Mouse (Mus musculus) liver, adult 2 months (tissue): ENCODE measurements around the gene Gm16223. TPM values are rescaled to one million over a fixed set of nuclear protein-coding genes. Genes with fewer than 3 reads are reported as not detected.

Experiments
- DNase-seq: peaks from one replicate; pipeline ENCODE4 v3.0.0-alpha.2; 2011; ENCODE audit warnings: low read depth, low spot score; ENCODE audit errors: extremely low read depth
- H3K27ac ChIP-seq: fragments of 200-500 bp; replicated peaks from 2 replicates; pipeline ENCODE4 v1.5.1; 2012; ENCODE audit warnings: low read depth, mild to moderate bottlenecking, control low read depth, inconsistent platforms, low read length; ENCODE audit not compliant: insufficient read depth
- H3K27me3 ChIP-seq: fragments of 200-500 bp; 2 replicates; pipeline ENCODE4 v1.6.1; 2012; ENCODE audit warnings: mild to moderate bottlenecking, moderate library complexity, low read length, inconsistent platforms; ENCODE audit not compliant: control insufficient read depth, insufficient read depth
- H3K36me3 ChIP-seq: fragments of 200-500 bp; 2 replicates; pipeline ENCODE4 v1.6.1; 2012; ENCODE audit warnings: low read length, inconsistent platforms; ENCODE audit not compliant: control insufficient read depth, insufficient read depth
- H3K4me1 ChIP-seq: fragments of 200-500 bp; 2 replicates; pipeline ENCODE4 v1.6.1; 2011; ENCODE audit warnings: low read length; ENCODE audit not compliant: control insufficient read depth, insufficient read depth
- H3K4me3 ChIP-seq: fragments of 200-500 bp; 2 replicates; pipeline ENCODE4 v1.5.1; 2011; ENCODE audit warnings: low read depth, mild to moderate bottlenecking, control low read depth, low read length, moderate library complexity; ENCODE audit not compliant: insufficient read depth
- H3K79me2 ChIP-seq: fragments of 200-500 bp; 2 replicates; pipeline ENCODE4 v1.6.1; 2012; ENCODE audit warnings: inconsistent platforms, mild to moderate bottlenecking, low read length, moderate library complexity; ENCODE audit not compliant: control insufficient read depth, insufficient read depth
- H3K9ac ChIP-seq: fragments of 200-500 bp; 2 replicates; pipeline ENCODE4 v1.6.1; 2012; ENCODE audit warnings: low read depth, mild to moderate bottlenecking, control low read depth, inconsistent platforms, low read length
- CTCF ChIP-seq: fragments of 200-500 bp; IDR thresholded peaks from 2 replicates; pipeline ENCODE4 v1.5.1; 2011; ENCODE audit warnings: low read depth, low read length, control low read depth
- POLR2A ChIP-seq: fragments of 200-500 bp; IDR thresholded peaks from 2 replicates; pipeline ENCODE4 v1.6.1; 2011; ENCODE audit warnings: low read length, control low read depth; ENCODE audit not compliant: insufficient read depth; ENCODE audit errors: extremely low read depth
- WGBS: fragments of 180-500 bp; shearing (Covaris S2); methylation state at CpG from one replicate; pipeline ENCODE4 v1.1.7; 2018; 5-methylcytosine and 5-hydroxymethylcytosine counted together
- polyA plus RNA-seq: library from polyadenylated mRNA; depleted of rRNA; stranded (reverse); fragments of >200 nt; gene quantifications from 2 replicates; pipeline ENCODE4 v1.2.3, GENCODE M21; 2012
- total RNA-seq: library from RNA; depleted of rRNA; stranded (reverse); fragments of >200 nt; gene quantifications from 2 replicates; pipeline ENCODE4 v1.2.3, GENCODE M21; 2014

Gene Gm16223
- total and polyA plus RNA-seq, 2 experiments: not detected

- Histone ChIP-seq H3K27ac (no peak overlapping the region), H3K36me3 (no peaks in the 10 kb centered on the region), H3K4me1 (no peaks in the 10 kb centered on the region), H3K79me2 (no peaks in the 10 kb centered on the region), H3K27me3 (no peaks in the 10 kb centered on the region), H3K4me3 (no peak overlapping the region), H3K9ac (no peak overlapping the region)
- 84% methylated on average over 2 of the region's 2 CpGs for WGBS
- no peak for DNase-seq
- no peak for TF ChIP-seq POLR2A
- no peak for TF ChIP-seq CTCF
Observed at GRCm38 (mm10) chr5:42164731-42165130, 97.0 kb downstream of the Gm16223 start.

DNA sequence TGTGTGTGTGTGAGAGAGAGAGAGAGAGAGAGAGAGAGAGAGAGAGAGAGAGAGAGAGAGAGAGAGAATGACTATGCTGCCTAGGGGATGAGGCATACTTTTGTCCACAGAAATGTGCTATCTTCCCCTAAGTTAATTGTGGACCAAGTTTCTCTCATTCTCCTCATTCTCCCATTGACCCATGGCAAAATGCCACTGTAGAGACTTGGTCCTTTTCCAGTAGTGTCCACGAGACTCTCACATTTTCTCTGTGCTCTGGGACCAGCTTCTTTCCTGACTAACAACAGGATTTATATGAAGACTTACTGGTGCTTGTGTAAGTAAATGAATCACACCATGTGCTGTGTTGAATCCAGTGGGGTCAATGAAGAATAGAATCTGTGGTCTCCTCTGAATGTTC is 98.6 kb downstream of the Gm16223 start:
- Histone ChIP-seq H3K27me3 (no peaks in the 10 kb centered on the region), H3K36me3 (no peaks in the 10 kb centered on the region), H3K9ac (no peak overlapping the region), H3K4me3 (no peak overlapping the region), H3K27ac (no peak overlapping the region), H3K4me1 (no peaks in the 10 kb centered on the region), H3K79me2 (no peaks in the 10 kb centered on the region)
- WGBS: 19% methylated on average over 1 of the region's 1 CpGs
- no peak for DNase-seq
- TF ChIP-seq POLR2A (no peak), CTCF (no peak)

DNA sequence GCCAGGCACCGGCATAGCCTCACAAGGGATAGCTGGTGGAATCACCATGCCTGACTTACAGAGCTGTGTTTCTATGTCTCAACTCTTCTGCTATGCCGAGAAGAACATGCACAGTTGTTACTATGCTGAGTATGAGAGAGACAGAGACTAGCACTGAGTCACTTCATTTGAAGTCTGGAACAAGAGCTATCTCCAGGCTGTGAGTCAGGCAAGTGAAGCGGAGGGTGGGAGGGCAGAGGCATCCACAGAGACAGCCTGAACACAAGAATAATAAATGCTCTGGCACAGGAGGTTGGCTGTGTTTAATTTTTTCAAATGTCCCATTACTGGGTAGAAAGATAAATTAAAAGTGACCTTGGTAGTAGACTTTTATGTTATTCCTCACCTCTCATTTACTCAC is 100.3 kb downstream of the Gm16223 start:
- Histone ChIP-seq H3K4me1 (no peaks in the 10 kb centered on the region), H3K36me3 (no peaks in the 10 kb centered on the region), H3K27ac (no peak overlapping the region), H3K9ac (no peak overlapping the region), H3K4me3 (no peak overlapping the region), H3K79me2 (no peaks in the 10 kb centered on the region), H3K27me3 (no peaks in the 10 kb centered on the region)
- TF ChIP-seq POLR2A (no peak), CTCF (no peak)
- 86% methylated on average over 3 of the region's 3 CpGs for WGBS
- DNase-seq: no peak

- H3K27me3 ChIP-seq: no peaks in the 10 kb centered on the region
- no peak overlapping the region for H3K4me3 ChIP-seq
- H3K36me3 ChIP-seq: no peaks in the 10 kb centered on the region
- no peaks in the 10 kb centered on the region for H3K79me2 ChIP-seq
- WGBS: 76% methylated on average over 5 of the region's 5 CpGs
- no peak for DNase-seq
- no peaks in the 10 kb centered on the region for H3K4me1 ChIP-seq
- H3K27ac ChIP-seq: no peak overlapping the region
- H3K9ac ChIP-seq: no peak overlapping the region
- TF ChIP-seq POLR2A (no peak), CTCF (no peak)
Observed at GRCm38 (mm10) chr5:42168785-42169184, 101.0 kb downstream of the Gm16223 start.

- DNase-seq: no peak
- Histone ChIP-seq H3K27ac (no peak overlapping the region), H3K27me3 (no peaks in the 10 kb centered on the region), H3K9ac (no peak overlapping the region), H3K79me2 (no peaks in the 10 kb centered on the region), H3K36me3 (no peaks in the 10 kb centered on the region), H3K4me1 (no peaks in the 10 kb centered on the region), H3K4me3 (no peak overlapping the region)
- TF ChIP-seq POLR2A (no peak), CTCF (no peak)
- 46% methylated on average over 2 of the region's 2 CpGs for WGBS
Observed at GRCm38 (mm10) chr5:42174109-42174508, 106.3 kb downstream of the Gm16223 start.

DNA sequence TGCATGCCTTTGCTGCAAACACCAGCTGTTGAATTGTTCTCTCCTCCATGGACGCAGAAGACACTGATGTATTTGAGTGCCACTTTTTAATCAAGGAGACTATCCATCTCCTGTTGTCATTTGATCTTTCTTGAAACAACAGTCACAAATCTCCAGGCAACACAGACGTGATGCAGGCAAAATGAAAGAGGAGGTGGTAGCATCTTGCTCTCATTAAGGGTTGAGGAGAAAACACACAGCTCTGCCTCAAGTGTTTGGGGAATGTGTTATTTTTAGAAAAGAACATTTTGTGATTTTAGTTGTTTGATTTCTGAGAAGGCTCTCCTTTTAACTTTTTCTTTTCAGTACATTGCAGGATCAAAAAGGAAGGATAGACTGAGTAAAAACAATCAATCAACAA is 107.7 kb downstream of the Gm16223 start:
- no peak for TF ChIP-seq CTCF
- no peak for TF ChIP-seq POLR2A
- H3K4me1 ChIP-seq: no peaks in the 10 kb centered on the region
- WGBS: 65% methylated on average over 2 of the region's 2 CpGs
- no peak overlapping the region for H3K4me3 ChIP-seq
- no peaks in the 10 kb centered on the region for H3K79me2 ChIP-seq
- no peak for DNase-seq
- H3K27me3 ChIP-seq: no peaks in the 10 kb centered on the region
- H3K27ac ChIP-seq: no peak overlapping the region
- H3K9ac ChIP-seq: no peak overlapping the region
- no peaks in the 10 kb centered on the region for H3K36me3 ChIP-seq
